Mouse (Mus musculus) mouse trophoblast stem cell (cell line): ENCODE measurements around the gene Camkk2.

ENCODE experiments used
- in situ Hi-C, 2 experiments: fragments of 300-500 bp; cut with MseI, MboI; formaldehyde crosslinking; loops; 2 replicates in 1 of 2; 3 replicates in 1 of 2; pipeline ENCODE4 v1.15.1; 2025

The Camkk2 gene

DNA sequence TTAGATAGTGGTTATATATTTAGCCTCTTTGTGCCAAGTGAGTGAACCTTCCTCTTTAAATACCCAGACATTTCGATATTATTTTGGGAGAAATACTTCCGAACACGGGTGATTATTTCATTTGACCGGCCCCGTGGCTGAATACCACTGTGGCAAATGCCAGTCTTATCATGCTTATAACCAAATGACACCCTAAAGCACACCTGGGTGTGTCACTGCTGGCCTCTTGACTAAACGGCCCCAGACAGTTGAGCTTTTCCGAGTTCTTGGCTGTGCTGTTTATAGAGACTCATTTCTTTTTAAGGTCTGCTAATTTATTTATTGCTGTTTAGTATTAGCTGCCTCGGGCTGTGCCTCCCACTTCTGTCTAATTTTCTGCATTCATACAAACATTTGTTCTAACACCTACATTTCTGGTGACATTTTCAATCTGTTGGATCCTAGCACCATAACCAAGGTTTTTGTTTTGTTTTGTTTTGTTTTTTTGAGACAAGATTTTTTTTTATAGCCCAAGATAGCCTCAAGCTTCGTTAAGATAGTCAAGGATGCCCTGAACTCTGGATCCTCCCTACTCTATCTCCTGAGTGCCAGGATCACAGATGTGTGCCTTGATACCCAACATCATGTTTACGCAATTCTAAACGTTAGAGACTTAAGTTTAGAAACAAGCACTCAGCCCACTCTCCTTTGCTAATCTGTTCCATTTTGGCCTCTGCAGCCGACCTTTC is 78.9 kb downstream of the Camkk2 start:
- in situ Hi-C loops, result no loop called here

DNA sequence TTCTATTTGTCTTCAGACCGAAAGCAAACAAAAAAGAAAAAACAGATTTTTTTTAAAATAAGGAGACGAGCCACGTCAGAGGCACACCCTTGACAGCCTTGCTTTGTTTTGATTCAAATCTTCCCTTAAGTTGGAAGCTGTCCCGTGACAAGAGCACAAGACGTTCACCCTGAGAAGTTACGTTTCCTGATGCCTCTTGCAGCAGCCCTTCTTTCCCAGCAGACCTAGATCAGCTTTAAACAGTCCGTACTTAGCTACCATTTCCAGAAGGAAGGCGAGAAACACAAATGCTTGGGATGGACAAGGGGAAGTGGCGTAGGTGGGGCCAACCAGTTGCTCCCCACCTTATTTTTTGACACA is 80.5 kb downstream of the Camkk2 start:
- in situ Hi-C loops, result no loop called here

DNA sequence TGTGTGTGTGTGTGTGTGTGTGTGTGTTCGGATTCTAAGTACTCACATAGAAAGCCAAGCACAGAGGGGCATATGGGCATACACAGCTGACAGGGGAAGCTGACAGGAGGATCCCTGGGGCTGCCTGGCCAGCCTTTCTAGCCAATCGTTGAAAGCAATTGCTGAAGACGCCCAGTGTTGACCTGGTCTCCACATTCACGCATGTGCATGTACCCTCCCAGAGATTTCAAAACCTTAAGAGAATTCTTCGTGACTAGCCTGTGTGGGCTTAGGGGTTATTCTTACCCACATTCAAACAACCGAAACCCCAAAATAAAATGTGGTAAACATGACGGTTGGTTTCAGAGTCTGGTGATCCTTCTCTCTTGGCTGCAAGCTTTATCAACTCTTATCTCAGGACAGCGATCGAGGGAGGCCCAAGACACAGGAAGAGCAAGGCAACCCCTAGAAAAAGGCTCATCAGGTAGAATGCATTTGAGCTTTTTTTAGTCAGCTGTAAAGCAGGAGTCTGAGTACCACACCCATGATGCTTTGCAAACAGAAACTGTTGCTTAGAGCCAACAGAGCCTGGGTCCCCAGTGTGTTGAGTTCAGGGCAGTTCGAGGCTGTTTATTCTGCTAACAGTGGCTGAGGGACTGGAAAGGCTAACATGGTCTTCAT is 81.0 kb downstream of the Camkk2 start:
- in situ Hi-C loops, result no loop called here

DNA sequence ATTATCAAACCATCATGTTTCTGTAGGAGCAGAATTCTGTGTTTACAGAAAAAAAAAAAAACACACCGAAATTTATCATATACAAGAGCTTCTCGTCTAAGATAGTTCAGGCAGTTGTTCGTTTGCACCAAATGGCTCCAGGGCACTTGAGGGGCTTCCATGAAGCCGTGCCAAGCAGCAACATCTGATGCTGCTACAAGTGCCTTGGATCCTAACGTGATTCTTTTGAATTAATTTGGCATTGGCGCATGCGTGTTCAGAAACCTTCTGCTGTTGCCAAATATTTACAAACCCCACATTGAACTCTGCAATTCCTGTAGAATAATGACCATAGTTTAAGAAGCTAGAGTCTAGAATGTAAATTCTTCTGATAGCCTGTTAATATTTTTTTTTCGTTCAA is 83.7 kb downstream of the Camkk2 start:
- in situ Hi-C loops, result no loop called here

DNA sequence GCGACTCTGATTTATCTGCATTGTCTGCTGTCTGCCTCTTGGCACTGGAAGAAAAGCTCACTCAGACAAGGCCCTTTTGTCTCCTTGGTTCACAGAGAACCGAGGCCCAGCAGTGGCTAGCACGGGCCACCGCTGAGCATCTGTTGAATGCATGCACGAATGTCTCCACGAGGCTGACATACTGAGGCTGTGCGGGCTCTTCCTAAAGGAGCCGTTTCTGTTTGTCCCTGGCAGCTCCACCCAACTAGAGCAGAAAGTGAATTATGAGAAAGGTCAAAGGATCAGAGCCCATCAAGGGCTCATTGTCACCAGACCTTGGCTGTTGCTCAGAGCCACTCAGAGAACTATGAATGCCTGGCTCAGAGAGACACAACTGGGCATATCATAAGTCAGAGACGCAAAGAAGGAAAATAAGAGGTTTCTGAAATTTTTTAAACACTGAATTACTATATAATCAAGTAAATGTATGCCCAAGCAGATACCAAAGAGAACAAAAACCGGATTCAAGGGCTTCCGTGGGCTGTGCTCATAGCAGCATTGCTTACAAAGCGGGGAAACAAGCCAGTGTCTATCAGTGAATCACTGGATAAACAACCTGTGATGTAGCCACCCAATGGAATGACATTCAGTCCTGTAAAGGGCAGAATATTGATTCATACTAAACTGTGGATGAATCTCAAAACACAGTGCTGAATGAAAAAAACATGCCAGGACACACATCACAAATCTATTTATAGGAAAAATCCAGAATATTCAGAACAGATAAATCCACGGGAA is 85.6 kb downstream of the Camkk2 start:
- in situ Hi-C loops, result no loop called here

DNA sequence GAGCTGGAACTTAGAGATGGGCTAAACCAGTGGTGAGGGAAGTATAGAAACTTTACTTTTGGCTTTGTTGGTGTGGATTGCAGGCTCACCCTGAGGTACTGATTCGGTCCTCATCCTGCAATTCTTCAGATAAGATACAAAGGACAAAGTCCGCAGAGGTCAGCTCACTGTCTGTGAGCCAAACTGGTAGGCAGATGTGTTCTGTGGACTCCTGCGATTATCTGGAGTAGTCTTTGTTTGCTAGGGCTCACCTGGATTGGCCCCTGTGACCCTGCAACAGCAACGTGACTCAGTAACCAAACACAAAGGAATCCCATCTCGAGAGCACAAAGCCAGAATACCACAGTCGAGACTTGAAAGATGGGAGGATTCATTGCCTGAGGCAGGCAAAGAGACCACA is 88.7 kb downstream of the Camkk2 start:
- in situ Hi-C loops, result no loop called here

DNA sequence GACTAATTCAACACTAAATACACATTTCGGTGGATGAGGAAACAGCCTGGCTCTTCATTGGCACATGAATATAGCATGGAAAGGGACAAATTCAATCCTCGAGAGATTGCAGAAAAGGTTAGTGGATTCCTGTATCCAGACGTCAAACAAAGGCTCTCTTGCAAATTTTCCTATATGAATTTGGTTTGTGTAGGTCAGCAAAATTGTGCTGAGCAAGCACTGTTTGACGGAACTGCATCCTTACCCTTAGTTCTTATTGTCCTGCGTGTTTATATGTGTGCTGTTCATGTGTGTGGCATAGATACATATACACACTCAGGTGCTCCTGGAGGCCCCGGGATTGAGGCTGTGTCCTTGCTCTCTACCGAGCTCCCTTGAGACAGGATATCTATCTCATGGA is 90.1 kb downstream of the Camkk2 start:
- in situ Hi-C loops, result no loop called here

DNA sequence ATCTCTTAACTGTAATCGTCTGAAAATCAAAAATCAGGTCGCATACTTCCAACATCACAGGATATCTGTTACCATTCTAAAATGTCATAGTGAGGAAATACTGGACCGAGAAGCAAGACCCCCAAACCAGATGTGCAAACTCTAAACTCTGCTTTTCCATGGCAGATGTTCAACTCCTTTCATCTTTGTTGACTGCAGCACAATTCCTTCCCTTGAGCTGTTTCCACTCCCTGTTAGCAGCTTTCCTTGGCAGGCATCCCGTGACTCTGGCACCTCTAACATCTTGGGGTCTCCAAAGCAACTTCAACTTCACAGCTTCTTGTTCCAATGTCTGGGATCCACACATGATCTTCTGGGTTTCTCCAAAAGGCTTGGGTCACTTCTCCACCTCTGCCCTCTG is 91.8 kb downstream of the Camkk2 start:
- in situ Hi-C loops, result no loop called here

DNA sequence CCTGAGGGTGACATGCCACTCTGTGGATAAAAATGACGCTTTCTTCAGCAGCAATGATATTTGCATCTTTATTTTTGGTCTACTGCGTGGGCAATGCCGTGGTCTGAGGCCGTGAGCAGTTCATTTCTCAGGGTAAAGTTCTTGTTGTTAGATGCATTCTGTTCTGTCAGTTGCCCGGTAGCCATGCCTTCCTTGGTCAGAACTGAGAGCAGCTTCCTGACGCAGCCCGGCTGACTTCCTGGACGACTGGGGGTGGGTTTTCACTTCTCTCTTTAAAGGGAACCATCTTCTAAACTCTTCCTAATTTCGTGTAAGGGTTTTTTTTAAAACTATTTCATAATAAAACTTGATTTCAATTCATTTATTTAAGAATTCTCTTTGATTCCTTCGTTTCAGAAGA is 95.3 kb downstream of the Camkk2 start:
- in situ Hi-C loops, result no loop called here

DNA sequence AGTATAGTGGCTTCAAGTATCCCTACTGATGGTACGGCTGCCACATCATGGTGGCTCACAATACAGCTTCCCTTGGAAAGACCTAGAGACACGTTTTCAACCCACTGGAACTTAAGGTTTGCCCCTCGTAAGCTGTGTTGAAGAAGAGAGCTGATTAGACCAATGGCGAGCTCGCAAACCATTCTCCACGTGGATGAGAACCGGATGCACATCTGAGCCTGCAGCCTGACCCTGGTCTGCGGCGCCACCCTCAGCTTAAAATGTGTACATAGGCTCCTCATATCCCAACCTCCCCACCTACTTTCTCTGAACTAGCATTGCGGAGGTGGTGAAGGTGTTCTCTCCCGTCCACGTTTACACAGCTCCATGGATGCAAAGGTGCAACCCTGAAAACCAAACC is 97.9 kb downstream of the Camkk2 start:
- in situ Hi-C loops, result no loop called here
